Mouse (Mus musculus) forebrain, embryonic 16.5 days (tissue): ENCODE measurements around the gene Pls1. TPM values are rescaled to one million over a fixed set of nuclear protein-coding genes. Genes with fewer than 3 reads are reported as not detected.

Experiments
- ATAC-seq: fragments of 200-750 bp; cut with Nextera tagmentation; 2 replicates; pipeline ENCODE4 v1.8.0; 2017; ENCODE audit warnings: mild to moderate bottlenecking, moderate library complexity
- H3K27ac ChIP-seq: fragments of 300-500 bp; sonication (generic); 2 replicates; pipeline ENCODE4 v1.5.1; 2014; ENCODE audit warnings: low read length, control low read depth
- H3K27me3 ChIP-seq: fragments of 300-500 bp; sonication (generic); replicated peaks from 2 replicates; pipeline ENCODE4 v1.6.1; 2014; ENCODE audit warnings: low read length; ENCODE audit not compliant: control insufficient read depth, insufficient read depth
- H3K36me3 ChIP-seq: fragments of 300-500 bp; sonication (generic); 2 replicates; pipeline ENCODE4 v1.6.1; 2014; ENCODE audit not compliant: control insufficient read depth, insufficient read depth
- H3K4me1 ChIP-seq: fragments of 300-500 bp; sonication (generic); replicated peaks from 2 replicates; pipeline ENCODE4 v1.6.1; 2014; ENCODE audit warnings: low read length; ENCODE audit not compliant: control insufficient read depth, insufficient read depth
- H3K4me2 ChIP-seq: fragments of 300-500 bp; sonication (generic); 2 replicates; pipeline ENCODE4 v1.6.1; 2014; ENCODE audit warnings: mild to moderate bottlenecking, low read length, control low read depth
- H3K4me3 ChIP-seq: fragments of 300-500 bp; sonication (generic); replicated peaks from 2 replicates; pipeline ENCODE4 v1.5.1; 2014; ENCODE audit warnings: mild to moderate bottlenecking, low read length, control low read depth
- H3K9ac ChIP-seq: fragments of 300-500 bp; sonication (generic); replicated peaks from 2 replicates; pipeline ENCODE4 v1.6.1; 2014; ENCODE audit warnings: low read depth, low read length, control low read depth
- H3K9me3 ChIP-seq: fragments of 300-500 bp; sonication (generic); 2 replicates; pipeline ENCODE4 v1.6.1; 2016; ENCODE audit warnings: low read length; ENCODE audit not compliant: control insufficient read depth
- WGBS: fragments of 180-500 bp; shearing (Covaris S2); extraction: QIAGEN DNeasy Blood & Tissue Kit; methylation state at CpG from one replicate; pipeline ENCODE4 v1.1.7; 2014; 5-methylcytosine and 5-hydroxymethylcytosine counted together
- polyA plus RNA-seq: library from polyadenylated mRNA; unstranded; fragments of >200 nt; fragmentation: Nextera tagmentation; extraction: Ambion mirVana; gene quantifications from 2 replicates; pipeline ENCODE4 v1.2.1, GENCODE M21; 2015

Gene Pls1
- polyA plus RNA-seq = 2.7 and 4.1 TPM in 2 replicates

GRCm38 (mm10) chr9:95844825-95845460 lies at the start of gene Pls1:
Gene Pls1 (minus strand): TSS chr9:95845311.
- no peak within 1 kb of the TSS for H3K27ac ChIP-seq
- peaks cover 10% of the 10 kb centered on the region; the same call in 1 of the 2 replicates for H3K27me3 ChIP-seq
- peaks cover 6% of the 10 kb centered on the region for H3K4me1 ChIP-seq
- under 1% methylated on average over 46 of the region's 46 CpGs for WGBS
- peak within 1 kb of the TSS; percentile 81 for H3K4me3 ChIP-seq
- peak; percentile 97 for ATAC-seq
- H3K9me3 ChIP-seq = no peaks in the 10 kb centered on the region
- H3K4me2 ChIP-seq = peak within 1 kb of the TSS; percentile 96
- peak within 1 kb of the TSS; percentile 76 for H3K9ac ChIP-seq
- no peaks in the 10 kb centered on the region for H3K36me3 ChIP-seq

GRCm38 (mm10) chr9:95882751-95883150 lies 37.6 kb upstream of the Pls1 start:
- H3K9ac ChIP-seq = no peak overlapping the region
- no peaks in the 10 kb centered on the region for H3K27me3 ChIP-seq
- no peaks in the 10 kb centered on the region for H3K4me1 ChIP-seq
- peaks cover 7% of the 10 kb centered on the region for H3K36me3 ChIP-seq
- H3K27ac ChIP-seq = no peak overlapping the region
- H3K9me3 ChIP-seq = no peaks in the 10 kb centered on the region
- H3K4me2 ChIP-seq = no peak overlapping the region
- ATAC-seq = no peak
- 98% methylated on average over 2 of the region's 2 CpGs for WGBS
- no peak overlapping the region for H3K4me3 ChIP-seq

GRCm38 (mm10) chr9:95878246-95878645 lies 33.1 kb upstream of the Pls1 start:
- H3K27me3 ChIP-seq = no peaks in the 10 kb centered on the region
- WGBS = 97% methylated on average over 5 of the region's 5 CpGs
- H3K9ac ChIP-seq = no peak overlapping the region
- no peaks in the 10 kb centered on the region for H3K4me1 ChIP-seq
- no peak overlapping the region for H3K4me3 ChIP-seq
- peaks cover 4% of the 10 kb centered on the region; the same call in 1 of the 2 replicates for H3K36me3 ChIP-seq
- no peak for ATAC-seq
- no peak overlapping the region for H3K4me2 ChIP-seq
- H3K9me3 ChIP-seq = no peaks in the 10 kb centered on the region
- H3K27ac ChIP-seq = no peak overlapping the region

GRCm38 (mm10) chr9:95858027-95858570 lies 13.0 kb upstream of the Pls1 start:
- H3K9ac ChIP-seq = peak overlapping the region; percentile 64
- H3K36me3 ChIP-seq = no peaks in the 10 kb centered on the region
- H3K9me3 ChIP-seq = no peaks in the 10 kb centered on the region
- peaks cover 7% of the 10 kb centered on the region for H3K4me1 ChIP-seq
- no peaks in the 10 kb centered on the region for H3K27me3 ChIP-seq
- peak; percentile 34 for ATAC-seq
- H3K4me2 ChIP-seq = peak overlapping the region; percentile 72
- peak overlapping the region; percentile 56 for H3K4me3 ChIP-seq
- H3K27ac ChIP-seq = peak overlapping the region; percentile 7; the same call in 1 of the 2 replicates
- 0% methylated on average over 31 of the region's 31 CpGs for WGBS

- Histone ChIP-seq H3K4me3 (peak within 1 kb of the TSS; percentile 56), H3K9me3 (no peaks in the 10 kb centered on the region), H3K27ac (peak within 1 kb of the TSS; percentile 7; the same call in 1 of the 2 replicates), H3K9ac (peak within 1 kb of the TSS; percentile 64), H3K27me3 (no peaks in the 10 kb centered on the region), H3K4me1 (peaks cover 7% of the 10 kb centered on the region), H3K36me3 (no peaks in the 10 kb centered on the region), H3K4me2 (peak within 1 kb of the TSS; percentile 72)
- 0% methylated on average over 69 of the region's 69 CpGs for WGBS
- peak; percentile 94 for ATAC-seq
Measured at GRCm38 (mm10) chr9:95857414-95858026, 12.4 kb upstream of the Pls1 start, which contains the start of gene Atr. Gene Atr (plus strand): TSS chr9:95857597.

GRCm38 (mm10) chr9:95856004-95856403 lies 10.9 kb upstream of the Pls1 start:
- H3K27me3 ChIP-seq = no peaks in the 10 kb centered on the region
- no peak overlapping the region for H3K27ac ChIP-seq
- no peak overlapping the region for H3K4me3 ChIP-seq
- no peak overlapping the region for H3K4me2 ChIP-seq
- H3K4me1 ChIP-seq = peaks cover 7% of the 10 kb centered on the region
- H3K36me3 ChIP-seq = no peaks in the 10 kb centered on the region
- no peak for ATAC-seq
- no peak overlapping the region for H3K9ac ChIP-seq
- H3K9me3 ChIP-seq = no peaks in the 10 kb centered on the region
- 94% methylated on average over 4 of the region's 4 CpGs for WGBS

GRCm38 (mm10) chr9:95854891-95855290 lies 9.8 kb upstream of the Pls1 start:
- H3K27ac ChIP-seq = no peak overlapping the region
- no peak overlapping the region for H3K4me2 ChIP-seq
- H3K4me1 ChIP-seq = peaks cover 7% of the 10 kb centered on the region
- H3K9me3 ChIP-seq = no peaks in the 10 kb centered on the region
- ATAC-seq = no peak
- no peak overlapping the region for H3K4me3 ChIP-seq
- no peak overlapping the region for H3K9ac ChIP-seq
- H3K36me3 ChIP-seq = no peaks in the 10 kb centered on the region
- 81% methylated on average over 2 of the region's 2 CpGs for WGBS
- no peaks in the 10 kb centered on the region for H3K27me3 ChIP-seq

- ATAC-seq = peak; percentile 37
- Histone ChIP-seq H3K27me3 (no peaks in the 10 kb centered on the region), H3K9ac (no peak overlapping the region), H3K27ac (no peak overlapping the region), H3K4me3 (no peak overlapping the region), H3K9me3 (no peaks in the 10 kb centered on the region), H3K4me1 (peaks cover 4% of the 10 kb centered on the region), H3K4me2 (no peak overlapping the region), H3K36me3 (no peaks in the 10 kb centered on the region)
- WGBS = 24% methylated on average over 4 of the region's 4 CpGs
Measured at GRCm38 (mm10) chr9:95852896-95853295, 7.8 kb upstream of the Pls1 start.

- no peaks in the 10 kb centered on the region for H3K27me3 ChIP-seq
- WGBS = 64% methylated on average over 11 of the region's 11 CpGs
- H3K27ac ChIP-seq = no peak overlapping the region
- no peak overlapping the region for H3K4me3 ChIP-seq
- no peak for ATAC-seq
- no peaks in the 10 kb centered on the region for H3K9me3 ChIP-seq
- H3K4me2 ChIP-seq = no peak overlapping the region
- 0 out of 2 replicates have a peak overlapping the region, but pooled peaks have one; percentile 4 for H3K9ac ChIP-seq
- H3K4me1 ChIP-seq = no peaks in the 10 kb centered on the region; the same call in 1 of the 2 replicates
- H3K36me3 ChIP-seq = no peaks in the 10 kb centered on the region
Measured at GRCm38 (mm10) chr9:95851671-95852070, 6.6 kb upstream of the Pls1 start.
